Mouse (Mus musculus) heart, postnatal 10 days (tissue): ENCODE data around the gene Sync. TPM values are rescaled to one million over a fixed set of nuclear protein-coding genes. Genes with fewer than 3 reads are reported as not detected.

Experiments
- DNase-seq, 2 experiments: peaks; one replicate each; pipeline ENCODE4 v3.0.0; 2021
- intact Hi-C: fragments of 180-260 bp; cut with DNase I; formaldehyde crosslinking; loops from one replicate; pipeline ENCODE4 v1.15.1; 2025
- total RNA-seq, 2 experiments: library from RNA; stranded (reverse); gene quantifications; 2 replicates each; pipeline ENCODE4 v1.2.3; 2021

Gene Sync
- total RNA-seq, 2 experiments from 2014 or later = 13.4 TPM

- DNase-seq = peak; percentile 74 to 80
- intact Hi-C loops = no loop called here
Measured at GRCm38 (mm10) chr4:129260678-129261077, 26.7 kb upstream of the Sync start.

- no peak for DNase-seq
- intact Hi-C loops = no loop called here
Measured at GRCm38 (mm10) chr4:129261196-129261595, 26.2 kb upstream of the Sync start, which contains the start of gene C77080. C77080 (minus strand) TSS chr4:129261404.

- intact Hi-C loops = no loop called here
- peak; percentile 62 to 65 for DNase-seq
Measured at GRCm38 (mm10) chr4:129263225-129264021, 24.0 kb upstream of the Sync start.

DNA sequence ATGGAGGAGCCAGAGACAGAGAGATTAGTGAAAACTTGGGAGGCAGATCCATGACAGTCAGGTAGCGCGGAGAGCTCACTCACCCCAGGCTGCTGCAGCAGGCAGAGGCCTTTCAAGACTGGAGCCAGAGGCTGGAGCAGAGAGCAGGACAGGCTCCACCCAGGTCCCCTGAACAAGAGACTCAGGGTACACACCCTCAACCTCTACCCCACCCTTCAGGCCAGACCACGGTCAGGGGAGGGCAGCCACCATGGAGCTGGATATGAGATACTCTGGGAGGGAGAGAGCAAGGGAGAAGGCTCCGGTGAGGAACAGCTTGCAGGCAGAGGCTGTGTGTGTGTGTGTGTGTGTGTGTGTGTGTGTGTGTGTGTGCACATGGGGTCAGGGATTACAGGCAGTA, 21.2 kb upstream of the Sync start:
- no peak for DNase-seq
- intact Hi-C loops = no loop called here

DNA sequence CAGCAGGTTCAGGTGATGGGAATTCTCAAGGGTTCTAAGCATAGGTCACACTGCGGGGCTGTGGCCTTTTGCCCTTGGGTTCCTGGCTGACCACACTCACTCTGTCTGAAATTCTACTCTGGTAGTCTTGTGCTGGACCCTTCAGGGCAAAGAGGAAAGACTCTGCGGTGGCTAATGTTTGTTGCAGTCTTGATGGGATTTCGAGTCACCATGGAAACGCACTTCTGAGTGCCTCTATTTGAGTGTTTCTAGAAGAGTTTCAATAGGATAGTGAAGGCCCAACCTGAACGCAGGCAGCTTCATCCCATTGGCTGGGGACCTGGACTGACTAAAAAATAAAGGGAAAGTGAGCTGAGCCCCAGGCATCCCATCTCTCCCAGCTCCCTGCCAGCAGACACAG, 20.6 kb upstream of the Sync start:
- no peak for DNase-seq
- intact Hi-C loops = no loop called here

GRCm38 (mm10) chr4:129268698-129269097, 18.7 kb upstream of the Sync start:
- intact Hi-C loops = no loop called here
- DNase-seq = no peak

- intact Hi-C loops = loop anchor here (10.0 kb wide), 1 partner anchor 183 kb away; no protein-coding TSS in a partner anchor
- DNase-seq = no peak
Measured at GRCm38 (mm10) chr4:129271991-129272755, 15.2 kb upstream of the Sync start.

DNA sequence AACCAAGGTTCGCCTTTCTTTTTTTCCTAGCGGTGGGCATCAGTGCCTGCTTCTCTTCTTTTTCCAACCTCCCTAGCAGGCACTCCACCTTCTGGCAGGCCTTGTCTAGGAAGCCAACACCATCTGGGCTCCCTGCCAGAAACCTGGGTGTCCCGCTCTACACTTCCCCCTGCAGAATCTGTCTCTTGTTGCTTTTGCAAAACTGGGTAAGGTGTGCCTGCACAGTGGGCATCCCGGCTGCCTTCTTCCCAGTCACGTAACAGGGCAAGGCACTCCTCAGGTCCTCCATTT, 14.7 kb upstream of the Sync start:
- DNase-seq = peak in 1 of 2 experiments; percentile 63
- intact Hi-C loops = loop anchor here (10.0 kb wide), 1 partner anchor 182 kb away; no protein-coding TSS in a partner anchor

- DNase-seq = peak; percentile 96 to 99
- intact Hi-C loops = loop anchor here (1.0 to 10.0 kb wide), 3 partner anchors 64 to 178 kb away; no protein-coding TSS in a partner anchor
Measured at GRCm38 (mm10) chr4:129276453-129276865, 11.0 kb upstream of the Sync start.

DNA sequence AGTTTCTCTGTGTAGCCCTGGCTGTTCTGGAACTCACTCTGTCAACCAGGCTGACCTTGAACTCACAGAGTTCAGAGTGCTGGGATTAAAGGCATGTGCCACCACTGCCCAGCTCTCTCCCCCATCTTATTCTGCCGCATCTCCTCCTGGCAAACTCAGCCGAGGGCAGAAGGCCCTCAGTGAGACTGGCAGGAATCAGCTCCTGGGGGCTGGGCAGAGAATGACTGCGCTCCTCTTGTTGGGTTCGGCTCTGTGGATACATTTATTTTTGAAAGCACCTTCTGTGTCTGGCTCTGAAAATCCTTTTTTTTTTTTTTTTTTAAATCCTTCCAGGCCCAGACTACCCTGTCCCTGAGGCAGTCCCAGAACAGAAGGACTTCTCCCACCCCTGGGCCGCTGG, 4.6 kb upstream of the Sync start:
- DNase-seq = no peak
- intact Hi-C loops = no loop called here

DNA sequence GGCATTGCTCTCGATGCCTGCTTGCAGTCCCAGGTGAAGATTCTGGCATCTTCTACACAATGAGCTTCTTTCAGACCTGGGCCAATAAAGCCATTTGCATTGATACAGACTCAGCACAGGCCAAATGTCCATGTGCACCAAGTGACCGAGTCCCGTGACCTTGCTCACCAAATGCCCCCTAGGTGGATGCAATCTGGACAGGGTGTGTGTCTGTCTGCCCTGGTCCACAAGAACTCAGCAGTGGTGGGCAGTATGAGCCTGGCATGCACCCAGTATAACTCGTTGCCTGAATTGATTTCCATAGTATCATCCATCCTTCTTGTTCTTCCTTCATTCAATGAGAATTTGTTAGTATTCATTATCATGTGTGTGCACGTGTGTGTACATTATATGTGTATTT, 4.2 kb upstream of the Sync start:
- intact Hi-C loops = no loop called here
- no peak for DNase-seq

GRCm38 (mm10) chr4:129284685-129285084, 2.7 kb upstream of the Sync start:
- intact Hi-C loops = no loop called here
- DNase-seq = no peak

DNA sequence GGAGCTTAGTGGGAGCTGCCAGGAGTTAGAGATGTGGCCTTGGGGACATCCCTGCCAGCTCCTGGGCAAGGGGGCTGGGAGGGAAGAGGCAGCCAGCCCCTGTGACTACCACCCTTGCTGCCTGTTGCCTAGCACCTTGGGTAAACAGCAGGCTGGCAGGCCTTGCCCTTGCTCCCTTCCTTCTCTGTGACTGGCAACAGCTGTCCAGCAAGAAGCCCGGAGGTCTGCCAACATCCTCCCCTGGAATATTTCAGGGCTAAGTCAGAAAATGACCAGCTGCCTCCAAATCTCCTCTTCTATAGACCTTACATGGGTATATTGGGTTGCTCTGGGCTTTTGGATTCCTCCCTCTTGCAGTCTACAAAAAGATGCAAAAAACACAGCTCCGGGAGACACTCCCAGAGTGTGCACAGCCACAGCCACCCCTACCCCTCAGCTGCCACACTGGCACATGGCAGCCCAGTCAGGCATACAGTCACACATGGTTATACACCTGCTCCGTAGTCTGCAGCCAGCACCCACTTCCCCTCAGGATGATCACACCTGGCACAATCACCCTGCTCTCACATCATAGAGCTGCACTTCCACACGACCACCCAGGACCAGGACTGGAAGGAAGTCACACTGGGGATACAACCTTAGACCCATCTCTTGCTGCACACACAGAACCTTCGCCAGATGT, 1.3 kb upstream of the Sync start:
- DNase-seq = peak; percentile 41 to 57
- intact Hi-C loops = no loop called here

- peak; percentile 38 to 54 for DNase-seq
- intact Hi-C loops = no loop called here
Measured at GRCm38 (mm10) chr4:129286683-129287471, 540 bp upstream of the Sync start.

GRCm38 (mm10) chr4:129288067-129288466, 650 bp downstream of the Sync start:
- intact Hi-C loops = no loop called here
- peak; percentile 53 to 63 for DNase-seq

- no peak for DNase-seq
- intact Hi-C loops = no loop called here
Measured at GRCm38 (mm10) chr4:129289671-129290070, 2.3 kb downstream of the Sync start.

- intact Hi-C loops = no loop called here
- DNase-seq = no peak
Measured at GRCm38 (mm10) chr4:129292831-129293230, 5.4 kb downstream of the Sync start.

DNA sequence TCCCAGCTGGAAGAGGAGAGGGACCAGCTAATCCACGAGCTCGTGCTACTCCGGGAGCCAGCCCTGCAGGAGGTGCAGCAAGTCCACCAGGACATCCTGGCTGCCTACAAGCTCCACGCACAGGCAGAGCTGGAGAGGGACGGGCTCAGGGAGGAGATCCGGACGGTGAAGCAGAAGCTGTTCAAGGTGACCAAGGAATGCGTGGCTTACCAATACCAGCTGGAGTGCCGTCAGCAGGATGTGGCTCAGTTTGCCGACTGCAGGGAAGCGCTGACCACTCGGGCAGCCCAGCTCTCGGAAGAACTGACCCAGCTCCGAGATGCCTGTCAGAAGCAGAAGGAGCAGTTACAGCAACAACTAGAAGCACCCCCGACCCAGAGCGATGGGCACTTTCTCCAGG, 6.3 kb downstream of the Sync start:
- no peak for DNase-seq
- intact Hi-C loops = no loop called here

- no peak for DNase-seq
- intact Hi-C loops = no loop called here
Measured at GRCm38 (mm10) chr4:129295188-129295587, 7.8 kb downstream of the Sync start.

GRCm38 (mm10) chr4:129296066-129296465, 8.6 kb downstream of the Sync start:
- intact Hi-C loops = no loop called here
- peak in 1 of 2 experiments; percentile 17 for DNase-seq

DNA sequence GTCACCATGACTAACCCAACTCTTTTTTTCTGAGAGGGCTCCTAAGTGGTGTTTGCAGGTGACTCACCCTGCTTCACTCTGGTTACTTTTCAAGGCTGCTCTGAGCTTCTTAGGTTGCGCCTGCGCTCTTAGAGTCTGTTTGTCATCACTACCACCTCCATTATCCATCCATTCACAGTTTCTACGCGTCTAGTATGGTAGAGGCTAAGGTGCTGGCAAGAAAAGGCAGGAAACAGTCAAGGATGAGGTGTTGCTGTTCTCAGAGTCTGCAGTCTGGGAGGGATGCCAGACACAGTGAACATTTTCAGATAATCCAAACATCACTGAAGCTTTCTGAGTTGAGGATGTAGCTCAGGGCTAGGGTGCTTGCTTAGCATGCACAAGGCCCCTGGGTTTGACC, 10.3 kb downstream of the Sync start:
- DNase-seq = no peak
- intact Hi-C loops = no loop called here
